Mouse (Mus musculus) c-Kit-positive CD71-positive TER-119-negative erythroid progenitor cells, embryonic 14.5 days (primary cell): ENCODE measurements around the gene Tnp2.
A peak's percentile ranks its signal among the peaks of the same experiment; 100 is the strongest.

ENCODE experiments used
- DNase-seq: peaks from one replicate; pipeline ENCODE4 v3.0.0-alpha.2; 2013; ENCODE audit warnings: low read depth

The Tnp2 gene

DNA sequence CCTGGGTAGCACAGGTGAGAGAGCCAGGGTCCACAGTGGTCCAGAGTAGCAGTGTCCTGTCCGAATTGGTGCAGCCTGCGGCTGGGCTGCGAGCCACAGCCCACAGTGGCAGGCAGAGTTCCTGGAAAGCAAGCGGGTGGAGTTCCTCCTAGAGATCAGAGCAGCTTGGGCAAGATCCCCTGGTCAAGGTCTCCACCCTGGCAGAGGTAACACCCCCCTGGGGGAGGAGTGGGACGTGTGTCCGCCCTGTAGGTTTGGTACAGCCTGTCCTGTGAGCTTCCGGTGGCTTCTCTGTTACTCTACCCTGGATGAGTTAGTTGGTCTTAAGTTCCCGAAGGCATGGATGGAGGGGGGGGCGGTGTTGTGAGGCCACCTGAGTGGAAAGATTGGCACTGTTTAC is 19.6 kb downstream of the Tnp2 start:
- no peak for DNase-seq

DNA sequence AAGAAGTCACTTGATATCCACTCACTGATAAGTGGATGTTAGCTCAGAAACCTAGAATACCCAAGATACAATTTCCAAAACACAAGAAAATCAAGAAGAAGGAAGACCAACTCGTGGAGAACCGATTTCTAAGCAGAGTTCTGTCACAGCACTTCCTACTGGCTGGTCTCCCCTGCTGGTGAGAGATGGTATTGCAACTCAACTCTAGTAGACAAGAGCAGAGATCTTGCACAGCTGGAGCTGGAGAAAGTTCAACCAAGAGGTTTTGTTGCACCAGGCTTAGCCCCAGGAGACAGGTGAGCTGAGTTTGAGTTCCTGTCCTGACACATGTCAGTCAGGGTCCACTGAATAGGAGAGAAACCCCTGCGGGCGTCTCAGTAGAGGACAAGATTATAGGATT is 21.3 kb downstream of the Tnp2 start:
- DNase-seq: peak; percentile 64

DNA sequence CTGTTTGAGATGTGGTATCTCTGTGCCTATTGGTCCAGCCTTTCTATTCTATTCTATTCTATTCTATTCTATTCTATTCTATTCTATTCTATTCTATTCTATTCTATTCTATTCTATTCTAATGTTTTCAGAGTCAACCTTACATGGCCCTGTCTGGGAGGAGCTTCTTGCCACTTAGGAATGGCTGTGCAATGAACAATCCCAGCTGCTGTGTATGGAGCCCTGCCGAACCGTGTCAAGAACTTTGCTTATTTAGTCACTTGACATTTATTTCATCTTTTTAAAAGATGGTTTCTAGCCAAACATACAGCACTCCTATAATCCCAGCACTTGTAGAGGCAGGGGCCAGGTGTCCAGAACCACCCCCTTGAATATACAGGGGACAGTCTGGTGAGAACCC is 24.1 kb downstream of the Tnp2 start:
- no peak for DNase-seq

DNA sequence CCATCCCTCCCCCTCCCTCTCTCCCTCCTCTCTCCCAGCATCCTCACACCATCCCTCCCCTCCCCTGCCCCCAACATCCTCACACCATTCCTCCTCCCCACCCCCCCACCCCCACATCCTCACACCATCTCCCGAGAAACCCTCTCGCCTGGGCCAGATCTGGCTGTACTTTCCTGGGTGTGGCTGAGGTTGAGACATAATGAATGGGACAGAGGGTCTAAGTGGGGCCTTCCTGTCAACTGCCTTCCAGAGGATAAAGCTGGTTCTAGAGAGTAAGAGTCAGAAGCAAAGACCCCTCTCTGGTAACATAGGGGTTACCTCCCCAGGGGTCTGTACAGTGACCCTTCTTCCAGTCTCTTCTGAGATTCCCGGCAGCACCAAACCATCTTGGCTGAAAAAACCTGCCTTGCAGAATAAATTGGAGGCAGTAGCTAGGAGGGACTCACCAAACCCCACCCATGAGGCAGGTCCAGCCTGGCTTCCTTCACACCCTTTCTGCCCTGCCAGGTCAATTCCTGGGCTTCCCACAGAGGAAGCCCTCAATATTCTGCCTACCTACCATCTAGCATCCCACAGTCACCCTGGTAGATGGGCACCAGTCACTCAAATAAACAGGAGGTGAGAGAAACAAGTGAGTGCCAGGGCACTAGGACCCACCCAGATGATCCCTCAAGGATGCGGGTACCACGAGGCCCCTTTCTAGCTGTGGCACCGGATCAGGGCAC is 24.8 kb downstream of the Tnp2 start:
- DNase-seq: no peak

DNA sequence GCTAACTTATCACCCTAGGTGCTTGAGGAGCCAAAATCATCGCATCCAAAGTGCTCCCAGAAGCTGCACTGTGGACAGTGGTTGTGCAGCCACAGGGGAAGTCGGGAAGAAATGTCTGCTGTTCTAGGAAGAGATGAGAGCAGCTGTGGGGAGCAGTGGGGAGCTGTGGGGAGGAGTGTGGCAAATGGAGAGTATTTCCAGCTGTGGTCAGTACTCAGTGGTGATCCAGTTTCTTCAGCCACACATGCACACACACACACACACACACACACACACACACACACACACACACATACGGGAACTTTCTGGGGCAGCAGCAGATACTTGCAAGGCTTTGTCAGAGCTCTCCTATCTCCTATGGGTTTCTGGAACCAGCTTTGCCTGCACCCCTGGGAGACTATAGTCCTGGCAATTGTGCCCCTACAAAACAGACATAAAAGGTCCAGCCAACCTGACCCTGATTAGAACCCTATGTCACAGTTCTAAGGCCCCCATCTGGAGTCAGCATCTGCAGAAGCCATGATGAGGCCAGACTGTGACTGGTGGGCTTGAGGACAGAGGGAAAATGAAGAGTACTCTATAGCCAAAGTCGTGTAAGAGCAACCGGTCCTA is 25.8 kb downstream of the Tnp2 start:
- DNase-seq: no peak

DNA sequence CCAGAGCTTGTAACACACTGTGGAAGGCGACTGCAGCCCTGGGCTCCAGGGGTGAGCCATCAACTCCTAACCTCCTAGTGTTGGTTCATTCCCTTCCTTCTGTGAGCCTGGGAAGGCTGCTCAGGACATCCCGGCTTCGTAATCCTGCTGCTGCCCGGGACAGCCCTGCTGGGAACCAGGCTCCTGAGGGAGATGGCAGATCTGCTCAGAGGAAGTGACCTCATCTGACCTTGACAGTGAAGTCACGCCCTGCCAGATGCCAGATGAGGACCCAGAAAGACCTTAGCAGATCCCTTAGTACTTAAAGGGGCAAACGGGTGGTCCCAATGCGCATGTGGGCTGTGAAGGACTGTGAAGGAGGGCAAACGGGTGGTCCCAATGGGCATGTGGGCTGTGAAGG is 27.3 kb downstream of the Tnp2 start:
- no peak for DNase-seq

DNA sequence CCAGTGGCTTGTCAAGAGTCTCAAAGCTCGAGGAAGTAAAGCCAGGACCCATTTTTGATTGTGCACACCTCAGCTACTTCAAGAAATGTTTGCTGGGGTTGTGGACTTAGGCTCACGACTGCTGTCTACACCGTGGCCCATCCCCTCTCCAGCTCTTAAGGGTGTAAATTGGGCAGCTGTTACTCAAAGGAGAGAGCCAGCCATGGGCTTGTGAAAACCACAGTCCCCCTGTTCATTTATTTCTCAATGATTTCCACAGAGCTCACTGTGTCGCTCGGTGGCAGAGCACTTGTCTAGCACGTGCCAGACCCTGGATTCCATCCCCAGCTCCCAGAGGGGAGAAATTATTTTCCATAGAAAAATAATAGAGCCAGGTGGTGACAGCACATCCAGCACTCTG is 32.3 kb downstream of the Tnp2 start:
- no peak for DNase-seq

DNA sequence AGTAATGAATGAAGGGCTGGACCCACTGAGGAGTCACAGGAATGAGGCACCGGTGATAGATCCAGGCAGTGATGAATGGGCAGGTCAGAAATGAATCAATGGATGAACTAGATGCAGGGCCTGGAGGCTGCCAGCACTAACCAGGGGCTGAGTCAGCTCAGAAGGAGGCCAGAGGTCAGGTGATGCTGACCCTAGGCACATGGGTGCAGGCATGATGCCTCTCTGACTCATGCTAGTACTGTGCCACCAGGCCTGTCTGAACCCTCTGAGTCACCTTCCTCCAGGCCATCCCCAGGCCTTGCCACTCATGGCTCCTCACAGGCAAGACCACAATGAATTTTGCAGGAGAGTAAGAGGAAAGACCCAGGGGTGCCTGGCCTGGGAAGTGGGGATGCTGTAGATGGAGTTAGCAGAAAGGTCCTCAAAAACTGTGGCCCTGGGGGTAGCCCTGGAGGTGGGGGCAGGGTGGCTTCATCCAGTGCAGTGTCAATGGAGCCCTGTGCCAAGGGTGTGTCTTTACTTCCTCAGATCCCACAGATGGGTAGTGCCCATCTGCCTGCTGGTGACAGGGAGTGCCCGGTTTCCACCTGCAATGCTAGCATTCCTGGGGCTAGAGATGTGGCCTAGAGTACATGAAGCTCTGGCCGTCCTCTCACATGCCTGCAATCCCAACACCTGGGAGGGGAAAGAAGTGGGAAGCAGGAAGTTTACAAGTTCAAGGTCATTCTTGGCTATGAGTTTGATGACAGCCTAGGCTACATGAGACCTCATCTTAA is 33.8 kb downstream of the Tnp2 start:
- no peak for DNase-seq

DNA sequence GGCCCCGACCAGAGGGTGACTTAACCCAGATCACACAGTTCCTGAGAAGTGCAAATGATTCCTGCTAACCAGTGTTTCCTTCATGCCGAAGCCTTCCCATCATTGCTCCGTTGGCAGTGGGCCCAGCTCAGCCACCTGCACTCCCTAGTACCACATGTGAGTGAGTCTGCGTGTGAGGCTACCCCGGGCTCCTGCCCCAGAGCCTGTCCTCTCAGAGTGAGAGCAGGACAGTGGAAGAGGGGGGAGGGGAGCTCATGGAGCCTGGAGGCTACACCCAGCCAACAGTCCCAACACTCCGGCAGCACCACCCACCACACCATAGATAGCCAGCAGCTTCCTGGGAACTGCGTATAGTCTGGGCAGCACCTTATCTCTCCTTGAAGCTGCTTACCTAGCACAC is 38.6 kb downstream of the Tnp2 start:
- DNase-seq: no peak

DNA sequence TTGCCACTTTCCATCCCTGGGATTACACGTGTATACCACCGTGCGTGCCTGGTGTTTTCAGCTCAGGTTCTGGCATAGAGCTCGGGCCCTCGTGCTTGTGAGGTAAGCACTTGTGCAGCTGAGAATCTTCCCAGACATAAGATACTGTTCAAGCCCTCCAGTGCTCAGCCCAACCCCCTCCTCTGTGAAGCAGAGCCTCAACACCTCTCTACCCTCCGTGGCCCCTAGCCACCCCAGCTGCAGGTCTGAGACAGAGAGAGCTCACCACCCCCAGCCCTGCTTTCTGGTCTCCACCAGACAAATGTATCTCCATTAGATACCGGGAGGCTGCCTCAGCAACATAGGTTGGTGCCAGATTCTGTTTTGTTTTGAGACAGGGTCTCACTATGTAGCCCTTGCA is 39.2 kb downstream of the Tnp2 start:
- DNase-seq: no peak

DNA sequence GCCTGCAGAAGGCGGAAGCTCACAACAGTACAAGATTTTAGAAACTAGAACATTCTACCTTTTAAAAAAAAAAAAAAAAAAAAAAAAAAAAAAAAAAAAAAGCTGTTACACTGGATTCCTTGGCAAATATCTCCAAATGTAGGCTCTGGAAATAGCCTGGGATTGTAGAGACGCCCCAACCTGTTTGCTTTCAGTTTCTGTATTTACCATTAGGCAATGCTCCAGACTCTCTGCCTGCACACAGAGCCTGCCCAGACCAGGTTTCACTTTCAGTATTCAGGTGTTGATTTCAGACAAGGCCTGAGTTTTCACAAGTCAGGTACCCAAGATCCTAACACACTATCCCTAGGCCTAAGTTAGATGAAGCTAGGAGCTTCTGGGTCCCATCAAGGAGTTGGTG is 47.4 kb downstream of the Tnp2 start:
- no peak for DNase-seq

DNA sequence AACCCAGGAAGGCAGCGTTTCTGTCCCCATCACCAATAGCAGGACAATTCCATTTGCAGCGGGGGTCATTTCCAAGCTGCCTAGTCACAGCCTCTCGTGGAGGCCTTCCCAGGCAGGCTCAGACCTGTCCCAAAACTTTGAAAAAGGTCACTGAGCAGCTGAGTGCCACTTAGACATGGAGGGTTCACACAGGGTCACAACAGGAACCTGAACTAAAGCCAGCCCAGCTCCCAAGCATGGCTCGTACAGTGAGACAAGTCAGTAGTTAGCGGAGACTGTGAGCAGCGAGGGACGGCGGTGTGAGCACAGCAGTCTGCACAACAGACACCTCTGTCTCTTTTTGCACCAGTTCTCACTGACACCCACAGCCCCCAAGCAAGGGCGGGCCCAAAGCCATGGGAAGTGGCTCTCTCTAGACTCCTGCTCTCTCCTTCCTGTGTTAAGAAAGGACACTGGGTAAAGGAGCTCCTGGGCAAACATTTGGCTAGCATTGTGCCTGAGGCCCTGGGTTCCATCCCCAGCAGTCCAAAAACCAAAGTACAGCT is 48.5 kb downstream of the Tnp2 start:
- no peak for DNase-seq

DNA sequence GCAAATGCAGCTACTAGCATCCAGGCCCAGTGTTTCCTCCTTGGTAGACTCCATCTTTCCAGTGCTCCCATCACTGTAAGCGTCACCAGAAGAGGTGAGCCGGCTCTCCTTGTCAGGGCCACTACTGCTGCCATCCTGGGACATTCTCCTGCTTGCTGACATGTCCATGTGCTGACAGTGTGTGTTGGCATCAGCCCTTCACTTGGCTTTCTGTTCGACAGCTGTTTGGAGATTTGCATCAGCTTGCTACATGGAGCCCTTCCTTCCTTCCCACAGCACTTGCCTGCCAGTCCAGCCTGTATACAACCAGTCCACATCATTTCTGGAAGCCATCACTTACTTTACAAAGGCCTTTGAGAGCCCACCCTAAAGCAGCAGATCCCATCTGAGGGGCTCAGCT is 49.6 kb downstream of the Tnp2 start:
- DNase-seq: no peak
